Mouse (Mus musculus): ENCODE data around the gene B3gat3.

- TF ChIP-seq CTCF (IDR thresholded peaks at IDR 0.05; ENCODE audit: control insufficient read depth, insufficient read depth, insufficient read length) (no peak), MYOG (IDR thresholded peaks at IDR 0.05; ENCODE audit: control insufficient read depth, extremely low read depth, insufficient read length) (no peak), USF1 (IDR thresholded peaks at IDR 0.05; ENCODE audit: low read depth) (no peak), MAX (IDR thresholded peaks at IDR 0.05) (no peak), FOSL1 (IDR thresholded peaks at IDR 0.05; ENCODE audit: insufficient read depth, low read length, poor library complexity, severe bottlenecking) (no peak), CEBPB (IDR thresholded peaks at IDR 0.05; ENCODE audit: low read depth) (no peak), MYOD1 (IDR thresholded peaks at IDR 0.05; ENCODE audit: control insufficient read depth, insufficient read length, low read depth) (no peak)
These were observed 42.1 kb downstream of the B3gat3 start for GRCm38 (mm10) chr19:8962256-8962655.
